Mouse (Mus musculus) hematopoietic multipotent progenitor cell, adult 10-12 weeks (in vitro differentiated cells): ENCODE data around the gene Acod1. TPM values are rescaled to one million over a fixed set of nuclear protein-coding genes. Genes with fewer than 3 reads are reported as not detected.

Experiments used
- polyA plus RNA-seq: library from polyadenylated mRNA; stranded (reverse); fragments of >175 nt; gene quantifications from 2 replicates; pipeline ENCODE4 v1.2.3, GENCODE M21; 2012; ENCODE audit warnings: low replicate concordance

Acod1 gene
- polyA plus RNA-seq, result 0.23 TPM in 1 of 2 replicates, not detected in the other

DNA sequence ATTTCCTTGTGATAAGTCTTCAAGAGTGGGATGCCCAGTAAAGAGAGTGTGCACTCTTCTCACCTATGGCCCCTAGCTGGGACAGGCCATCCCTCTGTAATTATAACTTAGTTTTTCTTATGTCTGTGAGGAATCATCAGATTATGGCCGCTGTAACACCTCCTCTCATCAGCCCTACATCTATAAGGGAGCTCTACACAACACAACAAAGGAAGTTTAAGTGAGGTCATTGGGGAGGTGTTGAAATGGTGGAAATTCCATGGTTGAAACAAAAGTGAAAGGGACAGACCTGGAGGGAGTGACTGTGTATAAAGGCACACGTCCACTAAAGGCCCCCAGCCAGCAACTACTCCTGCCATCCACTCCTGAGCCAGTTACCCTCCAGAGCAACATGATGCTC is at the start of gene Acod1:
TSS of gene Acod1 (plus strand) at position 301 of the 400 bp plus-strand sequence.

DNA sequence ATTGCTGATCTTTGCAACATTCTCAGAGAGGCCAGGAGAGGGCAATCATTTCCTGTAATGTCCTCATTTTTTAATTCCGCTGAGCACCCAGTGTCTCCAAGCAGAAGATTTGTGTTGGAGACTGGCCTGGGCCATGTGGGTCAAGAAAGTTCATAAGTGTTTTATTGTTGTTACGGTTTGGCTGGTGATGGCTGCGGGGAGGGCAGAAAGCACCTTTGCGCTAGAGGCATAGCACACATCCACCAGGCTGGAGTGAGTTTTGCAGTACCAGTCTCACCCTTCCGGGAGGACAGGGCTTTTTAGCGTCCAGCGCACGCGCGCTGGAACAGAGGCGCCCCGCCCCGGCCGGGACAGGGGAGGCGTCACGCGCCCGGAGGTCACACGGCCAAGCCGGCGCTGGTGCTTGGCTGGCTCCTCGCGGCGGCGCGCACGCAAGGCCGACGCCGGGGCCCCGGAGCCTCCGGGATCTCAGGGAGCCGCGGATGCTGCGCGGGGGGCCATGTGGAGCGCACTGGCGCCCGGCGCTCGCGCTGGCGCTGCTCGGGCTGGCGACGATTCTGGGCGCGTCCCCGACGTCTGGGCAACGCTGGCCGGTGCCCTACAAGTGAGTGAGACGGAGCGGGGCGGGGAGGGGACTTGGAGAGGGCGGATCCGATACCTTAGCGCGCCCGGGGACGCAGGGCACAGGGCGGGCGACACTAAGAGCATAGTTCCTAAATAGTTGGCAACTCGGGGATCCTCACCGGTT is 23.3 kb downstream of the Acod1 start, which contains the start of gene Cln5:
TSS of gene Cln5 (plus strand) at position 353 of the 748 bp plus-strand sequence.

GRCm38 (mm10) chr14:103099238-103099933 is 52.6 kb downstream of the Acod1 start, which contains the start of gene Fbxl3:
Gene Fbxl3 (minus strand): TSS chr14:103099566.

Other genes starting within 250 kb of the Acod1 start
- gene Kctd12, start 64.3 kb upstream of the Acod1 start, polyA plus RNA-seq, result 75.6 and 168 TPM in 2 replicates
- 11.4 and 14.1 TPM in 2 replicates for gene Cln5, start 23.2 kb downstream of the Acod1 start, polyA plus RNA-seq
- gene Fbxl3, start 52.6 kb downstream of the Acod1 start, polyA plus RNA-seq, result 16.7 and 29.4 TPM in 2 replicates